ENCODE assay signal across 17 mouse cellular contexts in the genomic region with DNA sequence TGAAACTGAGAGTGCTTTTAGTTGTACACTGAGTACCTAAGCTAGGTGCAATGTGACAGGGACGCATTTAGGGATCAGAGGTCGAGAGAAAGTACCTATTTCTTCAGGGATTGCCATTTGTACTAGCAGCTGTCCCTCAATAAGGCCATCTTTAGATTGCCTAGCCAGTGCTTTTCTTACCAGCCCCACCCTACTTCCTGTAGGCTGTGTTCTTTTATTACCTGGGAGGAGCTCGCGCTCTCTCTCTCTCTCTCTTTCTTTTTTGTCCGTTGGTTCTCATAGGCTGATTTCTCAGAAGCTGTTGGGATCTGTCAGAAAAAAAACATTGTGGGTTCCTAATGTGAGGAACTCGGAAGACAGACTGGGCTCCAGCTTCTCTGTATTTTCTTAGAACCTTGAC. TPM values are rescaled to one million over a fixed set of nuclear protein-coding genes. Genes with fewer than 3 reads are reported as not detected.
DNase-seq lines count a peak whose midpoint lies in the region; ATAC-seq and TF ChIP-seq lines count a peak whose summit lies in the region.
"Had no signal": no experiment of that assay in that cellular context is flagged by ENCODE, and none has a peak within 500 bp of the region (broad histone marks: within the 10 kb centered on the region; RNA-seq: fewer than 3 reads in every experiment).

No protein-coding gene starts in this region.

- ATAC-seq in kidney, embryonic 14.5 days (ENCODE audit: low FRiP score, low TSS enrichment), result no peak
- peak; percentile 73 for ATAC-seq in intestine, embryonic 15.5 days
- ATAC-seq in stomach, embryonic 14.5 days (ENCODE audit: insufficient number of reproducible peaks, insufficient read depth, low FRiP score, low read depth), result no peak
- ATAC-seq: forebrain, embryonic 15.5 days had no signal

- WGBS in kidney, adult 2 months, result 47% methylated on average over 6 of the region's 6 CpGs
- WGBS in kidney, embryonic 14.5 days, result 39% methylated on average over 6 of the region's 6 CpGs
- WGBS in intestine, embryonic 15.5 days, result 43% methylated on average over 6 of the region's 6 CpGs
- 63% methylated on average over 6 of the region's 6 CpGs for WGBS in stomach, embryonic 14.5 days

- DNase-seq in kidney, adult 2 months, result no peak
- DNase-seq in urinary bladder, postnatal 10 days (ENCODE audit: low spot score), result no peak
- no peak for DNase-seq in spleen, postnatal 14 days (ENCODE audit: low spot score in 2 of 2)
- DNase-seq: adrenal gland, adult 2 months; cerebellum, adult 8-10 months; embryo, embryonic 11 days; kidney, adult 8-10 months; thymus, postnatal 4 days had no signal

- no peak overlapping the region for H3K4me3 ChIP-seq in kidney, adult 2 months (ENCODE audit: insufficient read depth, low read depth, low read length)
- no peak overlapping the region for H3K4me3 ChIP-seq in kidney, embryonic 14.5 days (ENCODE audit: low read length)
- H3K4me3 ChIP-seq in E14TG2a.4 (replicated peaks; ENCODE audit: low read length), result peak overlapping the region; percentile 62
- H3K4me3 ChIP-seq in intestine, embryonic 15.5 days (replicated peaks), result no peak overlapping the region
- no peak overlapping the region for H3K4me3 ChIP-seq in stomach, embryonic 14.5 days (ENCODE audit: low read depth, low read length)
- H3K4me3 ChIP-seq: forebrain, embryonic 15.5 days; hindbrain, embryonic 12.5 days had no signal

- no peaks in the 10 kb centered on the region for H3K9me3 ChIP-seq in kidney, embryonic 14.5 days (ENCODE audit: control insufficient read depth, low read length)
- no peaks in the 10 kb centered on the region for H3K9me3 ChIP-seq in E14TG2a.4 (ENCODE audit: low read length)
- no peaks in the 10 kb centered on the region for H3K9me3 ChIP-seq in intestine, embryonic 15.5 days
- H3K9me3 ChIP-seq in stomach, embryonic 14.5 days (ENCODE audit: control insufficient read depth, low read depth, low read length), result no peaks in the 10 kb centered on the region
- H3K9me3 ChIP-seq: forebrain, embryonic 15.5 days; hindbrain, embryonic 12.5 days had no signal

- no peaks in the 10 kb centered on the region for H3K27me3 ChIP-seq in kidney, adult 2 months (replicated peaks; ENCODE audit: control insufficient read depth, insufficient read depth, low read length)
- no peaks in the 10 kb centered on the region for H3K27me3 ChIP-seq in kidney, embryonic 14.5 days (ENCODE audit: control insufficient read depth, insufficient read depth, low read length)
- H3K27me3 ChIP-seq in E14TG2a.4 (ENCODE audit: insufficient read depth, low read length), result no peaks in the 10 kb centered on the region
- H3K27me3 ChIP-seq in intestine, embryonic 15.5 days (replicated peaks), result no peaks in the 10 kb centered on the region
- no peaks in the 10 kb centered on the region for H3K27me3 ChIP-seq in stomach, embryonic 14.5 days (ENCODE audit: control insufficient read depth, insufficient read depth, low read length)
- H3K27me3 ChIP-seq: forebrain, embryonic 15.5 days; hindbrain, embryonic 12.5 days; Patski had no signal

- no peak for TF ChIP-seq POLR2A in kidney, adult 2 months (IDR thresholded peaks at IDR 0.05; ENCODE audit: low read depth, low read length)

- no peak overlapping the region for H3K9ac ChIP-seq in kidney, embryonic 14.5 days (ENCODE audit: low read depth, low read length)
- no peak overlapping the region for H3K9ac ChIP-seq in intestine, embryonic 15.5 days
- no peak overlapping the region for H3K9ac ChIP-seq in stomach, embryonic 14.5 days (replicated peaks; ENCODE audit: low read depth, low read length)
- H3K9ac ChIP-seq: forebrain, embryonic 15.5 days; hindbrain, embryonic 12.5 days had no signal

- 0 out of 2 replicates have a peak overlapping the region, but pooled peaks have one; percentile 5 for H3K27ac ChIP-seq in kidney, adult 2 months (ENCODE audit: insufficient read depth, low read depth, low read length)
- no peak overlapping the region for H3K27ac ChIP-seq in kidney, embryonic 14.5 days (ENCODE audit: low read depth, low read length)
- H3K27ac ChIP-seq in intestine, embryonic 15.5 days, result peak overlapping the region; percentile 64
- peak overlapping the region; percentile 6; the same call in 1 of the 2 replicates for H3K27ac ChIP-seq in stomach, embryonic 14.5 days (ENCODE audit: low read length)
- H3K27ac ChIP-seq: forebrain, embryonic 15.5 days; hindbrain, embryonic 12.5 days had no signal

- no peak overlapping the region for H3K4me2 ChIP-seq in kidney, embryonic 14.5 days (replicated peaks; ENCODE audit: low read depth, low read length)
- H3K4me2 ChIP-seq in intestine, embryonic 15.5 days (replicated peaks), result peak overlapping the region; percentile 36
- no peak overlapping the region for H3K4me2 ChIP-seq in stomach, embryonic 14.5 days (replicated peaks; ENCODE audit: low read depth, low read length)
- H3K4me2 ChIP-seq: forebrain, embryonic 15.5 days; hindbrain, embryonic 12.5 days; liver, embryonic 11.5 days; midbrain, embryonic 11.5 days had no signal

- no peak for TF ChIP-seq CTCF in kidney, adult 2 months (conservative IDR thresholded peaks at IDR 0.05; ENCODE audit: insufficient read depth, insufficient read length, low read depth, low read length)
- TF ChIP-seq CTCF in E14TG2a.4 (conservative IDR thresholded peaks at IDR 0.05; ENCODE audit: low read length), result no peak

- H3K4me1 ChIP-seq in kidney, adult 2 months (ENCODE audit: control insufficient read depth, insufficient read depth, low read length), result peaks cover 33% of the 10 kb centered on the region
- peaks cover 11% of the 10 kb centered on the region for H3K4me1 ChIP-seq in kidney, embryonic 14.5 days (ENCODE audit: control insufficient read depth, insufficient read depth, low read length)
- H3K4me1 ChIP-seq in E14TG2a.4 (replicated peaks; ENCODE audit: low read depth, low read length), result peaks cover 98% of the 10 kb centered on the region
- peaks cover 14% of the 10 kb centered on the region for H3K4me1 ChIP-seq in intestine, embryonic 15.5 days (replicated peaks)
- peaks cover 11% of the 10 kb centered on the region; the same call in 1 of the 2 replicates for H3K4me1 ChIP-seq in stomach, embryonic 14.5 days (ENCODE audit: control insufficient read depth, insufficient read depth, low read length)
- H3K4me1 ChIP-seq: forebrain, embryonic 15.5 days had no signal

- no peaks in the 10 kb centered on the region for H3K36me3 ChIP-seq in kidney, adult 2 months (ENCODE audit: control insufficient read depth, insufficient read depth, low read length)
- no peaks in the 10 kb centered on the region for H3K36me3 ChIP-seq in kidney, embryonic 14.5 days (ENCODE audit: control insufficient read depth, insufficient read depth, low read length)
- peaks cover 8% of the 10 kb centered on the region for H3K36me3 ChIP-seq in E14TG2a.4 (ENCODE audit: insufficient read depth, low read length)
- no peaks in the 10 kb centered on the region for H3K36me3 ChIP-seq in intestine, embryonic 15.5 days
- no peaks in the 10 kb centered on the region for H3K36me3 ChIP-seq in stomach, embryonic 14.5 days (ENCODE audit: control insufficient read depth, insufficient read depth, low read length)
- H3K36me3 ChIP-seq: forebrain, embryonic 15.5 days; hindbrain, embryonic 12.5 days had no signal

RNA-seq across cellular contexts. Expression of a gene that starts 55.4 kb away (rescaled TPM):
- polyA plus RNA-seq in kidney, adult 2 months (2012; rRNA removed), result 58.7 and 60.3 TPM in 2 replicates
- polyA plus RNA-seq in kidney, embryonic 14.5 days (2014; fragmentation: Nextera tagmentation; extraction: Ambion mirVana), result 65.6 and 95.8 TPM in 2 replicates
- polyA plus RNA-seq in intestine, embryonic 15.5 days (2015; fragmentation: Nextera tagmentation; extraction: Ambion mirVana), result 47.6 and 48.1 TPM in 2 replicates
- polyA plus RNA-seq in stomach, embryonic 14.5 days (2014; fragmentation: Nextera tagmentation; extraction: Ambion mirVana), result 65.5 and 77.0 TPM in 2 replicates
